Mouse (Mus musculus) left cerebral cortex, adult 2 months (tissue): ENCODE measurements around the gene Cdk1. TPM values are rescaled to one million over a fixed set of nuclear protein-coding genes. Genes with fewer than 3 reads are reported as not detected.

Experiments
- DNase-seq, 2 experiments: peaks; one replicate each; pipeline ENCODE4 v3.0.0; 2021 to 2022; ENCODE audit warnings: low spot score in 2 of 2, mixed read lengths in 1 of 2; ENCODE audit errors: extremely low spot score in 1 of 2
- H3K27ac ChIP-seq: fragments of 200-600 bp; 2 replicates; pipeline ENCODE4 v1.8.1; 2022
- H3K4me3 ChIP-seq: fragments of 200-600 bp; 2 replicates; pipeline ENCODE4 v1.8.1; 2022
- CTCF ChIP-seq: fragments of 200-600 bp; IDR thresholded peaks from 2 replicates; pipeline ENCODE4 v1.8.1; 2022; ENCODE audit warnings: antibody characterized with exemption, mild to moderate bottlenecking, moderate library complexity
- intact Hi-C: fragments of 180-260 bp; cut with DNase I; formaldehyde crosslinking; loops from one replicate; pipeline ENCODE4 v1.15.1; 2025
- total RNA-seq, 2 experiments: library from RNA; stranded (reverse); gene quantifications; 2 replicates each; pipeline ENCODE4 v1.2.3; 2021

Cdk1 gene
- total RNA-seq, 2 experiments from 2014 or later, result 0.36 to 0.40 TPM

- no peak for TF ChIP-seq CTCF
- Histone ChIP-seq H3K27ac (no peak overlapping the region), H3K4me3 (no peak overlapping the region)
- intact Hi-C loops, result loop anchor here (2.0 to 5.0 kb wide), 2 partner anchors 134 to 413 kb away; no protein-coding TSS in a partner anchor
- DNase-seq, result no peak
Measured at GRCm38 (mm10) chr10:69321519-69322035, 31.2 kb downstream of the Cdk1 start.

GRCm38 (mm10) chr10:69320667-69321518, 31.8 kb downstream of the Cdk1 start:
- peak; percentile 66 to 76 for DNase-seq
- no peak overlapping the region for H3K4me3 ChIP-seq
- no peak overlapping the region for H3K27ac ChIP-seq
- peak; percentile 74 for TF ChIP-seq CTCF
- intact Hi-C loops, result loop anchor here (2.0 to 5.0 kb wide), 2 partner anchors 134 to 412 kb away; no protein-coding TSS in a partner anchor

GRCm38 (mm10) chr10:69318514-69318913, 34.2 kb downstream of the Cdk1 start:
- Histone ChIP-seq H3K27ac (no peak overlapping the region), H3K4me3 (no peak overlapping the region)
- TF ChIP-seq CTCF, result no peak
- intact Hi-C loops, result no loop called here
- no peak for DNase-seq

- no peak overlapping the region for H3K4me3 ChIP-seq
- DNase-seq, result no peak
- TF ChIP-seq CTCF, result no peak
- intact Hi-C loops, result no loop called here
- H3K27ac ChIP-seq, result no peak overlapping the region
Measured at GRCm38 (mm10) chr10:69313944-69314343, 38.8 kb downstream of the Cdk1 start.

- TF ChIP-seq CTCF, result no peak
- no peak for DNase-seq
- Histone ChIP-seq H3K4me3 (no peak overlapping the region), H3K27ac (no peak overlapping the region)
- intact Hi-C loops, result no loop called here
Measured at GRCm38 (mm10) chr10:69311867-69312266, 40.9 kb downstream of the Cdk1 start.

- H3K4me3 ChIP-seq, result no peak overlapping the region
- no peak for DNase-seq
- no peak overlapping the region for H3K27ac ChIP-seq
- no peak for TF ChIP-seq CTCF
- intact Hi-C loops, result loop anchor here (5.0 kb wide), 1 partner anchor 407 kb away; no protein-coding TSS in a partner anchor
Measured at GRCm38 (mm10) chr10:69309109-69309508, 43.6 kb downstream of the Cdk1 start.

- Histone ChIP-seq H3K4me3 (no peak overlapping the region), H3K27ac (no peak overlapping the region)
- intact Hi-C loops, result loop anchor here (1.0 to 5.0 kb wide), 2 partner anchors 121 to 405 kb away; no protein-coding TSS in a partner anchor
- peak; percentile 44 to 61 for DNase-seq
- peak; percentile 91 for TF ChIP-seq CTCF
Measured at GRCm38 (mm10) chr10:69307067-69307466, 45.7 kb downstream of the Cdk1 start.

GRCm38 (mm10) chr10:69306205-69306604, 46.5 kb downstream of the Cdk1 start:
- intact Hi-C loops, result loop anchor here (5.0 kb wide), 1 partner anchor 404 kb away; no protein-coding TSS in a partner anchor
- peak in 1 of 2 experiments; percentile 19 for DNase-seq
- H3K27ac ChIP-seq, result no peak overlapping the region
- TF ChIP-seq CTCF, result peak; percentile 74
- H3K4me3 ChIP-seq, result no peak overlapping the region

- intact Hi-C loops, result loop anchor here (5.0 kb wide), 1 partner anchor 403 kb away; no protein-coding TSS in a partner anchor
- Histone ChIP-seq H3K27ac (no peak overlapping the region), H3K4me3 (no peak overlapping the region)
- no peak for DNase-seq
- TF ChIP-seq CTCF, result no peak
Measured at GRCm38 (mm10) chr10:69305600-69305999, 47.1 kb downstream of the Cdk1 start.

- Histone ChIP-seq H3K4me3 (no peak overlapping the region), H3K27ac (no peak overlapping the region)
- intact Hi-C loops, result loop anchor here (5.0 kb wide), 1 partner anchor 403 kb away; no protein-coding TSS in a partner anchor
- DNase-seq, result no peak
- no peak for TF ChIP-seq CTCF
Measured at GRCm38 (mm10) chr10:69304819-69305218, 47.9 kb downstream of the Cdk1 start.

GRCm38 (mm10) chr10:69302667-69303066, 50.1 kb downstream of the Cdk1 start:
- no peak overlapping the region for H3K27ac ChIP-seq
- intact Hi-C loops, result no loop called here
- no peak for TF ChIP-seq CTCF
- H3K4me3 ChIP-seq, result no peak overlapping the region
- no peak for DNase-seq

- DNase-seq, result no peak
- Histone ChIP-seq H3K4me3 (no peak overlapping the region), H3K27ac (no peak overlapping the region)
- intact Hi-C loops, result no loop called here
- no peak for TF ChIP-seq CTCF
Measured at GRCm38 (mm10) chr10:69299985-69300384, 52.8 kb downstream of the Cdk1 start.
